Mouse (Mus musculus) cerebellum, postnatal 10 days (tissue): ENCODE measurements at regions not wholly inside any gene's neighbourhood (a gene's known extent, or its start where the extent isn't known, plus 50 kb on each side); places are given as distances from the start of the nearest gene placed in this dataset.

Experiments used
- DNase-seq, 2 experiments: peaks; one replicate each; pipeline ENCODE4 v3.0.0; 2021; ENCODE audit warnings: mixed read lengths in 2 of 2

- DNase-seq, result no peak
Measured at GRCm38 (mm10) chr8:86147586-86147985, 306.8 kb downstream of the Phkb start.

- DNase-seq, result peak; percentile 91 to 92
Measured at GRCm38 (mm10) chr8:86125244-86125643, 284.5 kb downstream of the Phkb start.

GRCm38 (mm10) chr8:86124655-86125054 is 283.9 kb downstream of the Phkb start:
- peak in 1 of 2 experiments; percentile 25 for DNase-seq
